Mouse (Mus musculus) brain, embryonic 14.5 days (tissue): ENCODE measurements around the gene Gm45717. TPM values are rescaled to one million over a fixed set of nuclear protein-coding genes. Genes with fewer than 3 reads are reported as not detected.

Experiments
- DNase-seq: peaks from one replicate; pipeline ENCODE4 v3.0.0-alpha.2; 2011; ENCODE audit warnings: low read depth
- CTCF ChIP-seq: fragments of 200-500 bp; IDR thresholded peaks from 2 replicates; pipeline ENCODE4 v1.5.1; 2012; ENCODE audit warnings: inconsistent platforms, mild to moderate bottlenecking, moderate library complexity, borderline replicate concordance; ENCODE audit not compliant: insufficient read depth, insufficient read length; ENCODE audit errors: extremely low read depth
- POLR2A ChIP-seq: fragments of 200-500 bp; IDR thresholded peaks from 2 replicates; pipeline ENCODE4 v1.6.1; 2012; ENCODE audit warnings: mild to moderate bottlenecking, inconsistent platforms, borderline replicate concordance; ENCODE audit not compliant: poor library complexity, insufficient read depth, insufficient read length, severe bottlenecking; ENCODE audit errors: extremely low read depth
- polyA plus RNA-seq: library from polyadenylated mRNA; depleted of rRNA; stranded (reverse); fragments of >200 nt; gene quantifications from 2 replicates; pipeline ENCODE4 v1.2.3, GENCODE M21; 2012; rRNA removed

Gm45717 gene
- polyA plus RNA-seq, 1 experiment = not detected

DNA sequence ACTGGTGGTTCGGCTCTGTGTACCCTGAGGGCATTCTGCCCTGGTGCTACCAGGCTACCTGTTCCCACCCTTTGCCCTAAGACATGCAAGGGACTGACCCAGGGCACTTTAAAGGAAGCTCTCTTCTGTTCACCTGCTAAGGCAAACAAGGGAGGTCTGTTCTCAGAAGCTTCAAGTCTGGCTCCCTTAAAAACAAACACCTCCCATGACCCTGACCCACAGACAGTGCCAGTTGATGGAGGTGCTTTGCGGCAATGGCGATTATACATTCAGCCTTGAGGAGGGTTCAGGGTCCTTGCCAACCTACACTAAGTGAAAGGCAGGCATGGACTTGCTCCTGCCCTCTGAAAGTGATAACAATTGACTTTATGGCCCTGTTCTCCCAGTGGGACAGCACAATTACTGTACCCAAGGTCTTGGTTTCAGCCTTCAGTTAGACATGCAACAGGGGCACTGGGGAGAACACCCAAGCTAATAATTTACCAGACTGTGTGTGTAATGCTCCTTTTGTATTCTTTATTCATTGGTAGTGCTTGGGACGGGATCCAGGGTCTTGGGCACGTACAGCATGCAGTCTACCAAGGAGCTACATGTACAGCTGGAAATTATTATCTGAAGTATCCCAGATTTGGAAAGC, 42.8 kb downstream of the Gm45717 start:
- no peak for TF ChIP-seq CTCF
- TF ChIP-seq POLR2A = no peak
- no peak for DNase-seq

- DNase-seq = no peak
- TF ChIP-seq POLR2A (no peak), CTCF (no peak)
Measured at GRCm38 (mm10) chr7:140912293-140912692, 43.4 kb downstream of the Gm45717 start.

DNA sequence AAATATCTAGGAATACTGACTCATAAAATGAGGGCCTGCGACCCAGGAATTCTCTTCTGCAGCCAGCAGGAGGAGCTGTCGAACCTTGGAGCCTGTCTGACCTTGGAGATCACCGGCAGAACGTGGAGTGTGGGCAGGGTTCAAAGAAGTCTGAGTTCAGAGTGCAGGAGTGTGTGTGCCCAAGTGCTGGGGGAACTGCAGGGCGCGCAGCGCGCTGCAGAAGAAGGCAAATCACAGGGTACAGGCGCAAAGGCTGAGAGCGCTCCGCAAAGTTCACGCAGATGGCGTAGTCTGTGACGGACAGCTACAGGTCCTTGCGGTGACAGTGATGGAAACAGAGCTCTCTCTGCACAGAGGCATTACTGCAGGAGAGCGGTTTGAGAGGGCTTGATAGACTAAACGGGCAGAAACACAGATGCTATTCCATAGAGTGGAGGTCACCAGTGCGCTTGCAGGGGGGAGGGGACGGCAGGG, 47.1 kb downstream of the Gm45717 start:
- no peak for TF ChIP-seq POLR2A
- TF ChIP-seq CTCF = peak; percentile 86
- DNase-seq = peak; percentile 82

DNA sequence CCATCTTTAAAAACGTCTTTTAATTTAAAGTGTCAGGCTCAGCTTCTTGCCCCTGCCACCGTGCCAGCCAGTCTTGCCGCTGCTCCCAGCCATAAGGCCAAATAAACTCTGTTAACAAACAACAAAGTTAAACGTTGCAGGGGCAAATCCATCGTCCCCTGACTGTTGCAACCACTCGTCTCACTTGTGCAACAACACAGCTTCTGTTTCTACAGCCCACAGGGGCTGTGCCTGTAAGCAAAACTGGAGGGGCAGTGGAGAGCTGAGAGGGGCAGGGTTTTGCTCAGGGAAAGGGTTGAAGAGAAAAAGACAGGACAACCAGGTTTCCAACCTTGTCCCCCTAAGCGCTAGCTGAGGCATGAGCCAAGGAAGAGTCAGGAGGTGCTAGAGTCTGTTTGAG, 47.6 kb downstream of the Gm45717 start:
- DNase-seq = no peak
- no peak for TF ChIP-seq POLR2A
- TF ChIP-seq CTCF = no peak

DNA sequence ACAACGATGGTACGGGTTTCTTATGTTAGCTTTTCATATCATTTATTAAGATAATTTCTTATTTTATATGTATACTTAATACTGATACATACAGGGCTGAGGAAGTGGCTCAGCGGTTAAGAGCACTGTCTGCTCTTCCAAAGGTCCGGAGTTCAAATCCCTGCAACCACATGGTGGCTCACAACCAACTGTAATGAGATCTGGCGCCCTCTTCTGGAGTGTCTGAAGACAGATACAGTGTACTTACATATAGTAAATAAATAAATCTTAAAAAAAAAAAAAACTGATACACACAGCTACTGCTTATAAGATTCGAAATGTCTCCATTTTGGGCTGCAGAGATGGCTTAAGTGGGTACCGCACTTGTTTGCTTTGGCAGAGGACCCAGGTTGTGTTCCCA, 48.0 kb downstream of the Gm45717 start:
- no peak for TF ChIP-seq POLR2A
- no peak for TF ChIP-seq CTCF
- no peak for DNase-seq

- no peak for DNase-seq
- TF ChIP-seq CTCF = no peak
- TF ChIP-seq POLR2A = no peak
Measured at GRCm38 (mm10) chr7:140907131-140907530, 48.6 kb downstream of the Gm45717 start.

DNA sequence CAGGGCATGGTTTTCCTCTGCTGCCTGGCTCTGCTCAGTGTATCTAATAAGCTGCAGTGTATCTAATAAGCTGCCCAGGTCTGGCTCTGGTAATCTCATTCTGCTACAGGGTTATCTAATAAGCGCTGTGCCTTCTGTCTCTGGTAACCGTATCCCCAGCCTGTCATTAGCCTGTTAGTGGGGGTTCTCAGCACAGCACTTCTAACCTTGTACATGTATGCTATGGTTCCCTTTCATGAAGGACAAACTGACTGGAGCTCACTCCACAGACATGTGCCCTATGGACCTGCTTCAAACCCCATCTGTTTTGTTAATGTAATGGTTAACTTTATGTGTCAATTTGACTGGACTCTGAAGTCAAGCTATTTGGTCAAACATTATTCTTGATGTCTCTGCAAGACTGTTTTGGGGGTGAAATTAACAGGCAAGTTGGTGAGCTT, 50.1 kb downstream of the Gm45717 start:
- TF ChIP-seq POLR2A = no peak
- no peak for TF ChIP-seq CTCF
- DNase-seq = no peak

DNA sequence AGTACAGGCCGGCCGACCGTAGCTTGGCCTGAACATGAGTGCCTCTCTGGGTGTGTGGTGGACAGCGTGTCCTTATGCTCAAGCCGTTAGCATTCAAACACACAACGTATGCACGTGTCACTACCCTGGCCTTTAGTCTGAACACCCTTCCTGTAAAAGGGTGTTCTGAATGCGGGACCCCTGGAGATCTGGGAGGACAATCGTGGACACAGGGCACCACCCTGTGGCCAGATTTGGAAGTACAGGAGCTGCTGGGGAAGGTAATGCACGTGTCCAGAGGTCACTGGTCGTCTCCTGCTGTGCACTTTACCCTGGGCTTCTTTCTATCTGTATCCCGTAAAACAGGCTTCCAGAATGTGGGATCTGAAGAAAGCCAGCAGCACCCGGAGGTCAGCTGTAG, 52.5 kb downstream of the Gm45717 start:
- TF ChIP-seq POLR2A (no peak), CTCF (peak; percentile 92)
- DNase-seq = peak; percentile 57

DNA sequence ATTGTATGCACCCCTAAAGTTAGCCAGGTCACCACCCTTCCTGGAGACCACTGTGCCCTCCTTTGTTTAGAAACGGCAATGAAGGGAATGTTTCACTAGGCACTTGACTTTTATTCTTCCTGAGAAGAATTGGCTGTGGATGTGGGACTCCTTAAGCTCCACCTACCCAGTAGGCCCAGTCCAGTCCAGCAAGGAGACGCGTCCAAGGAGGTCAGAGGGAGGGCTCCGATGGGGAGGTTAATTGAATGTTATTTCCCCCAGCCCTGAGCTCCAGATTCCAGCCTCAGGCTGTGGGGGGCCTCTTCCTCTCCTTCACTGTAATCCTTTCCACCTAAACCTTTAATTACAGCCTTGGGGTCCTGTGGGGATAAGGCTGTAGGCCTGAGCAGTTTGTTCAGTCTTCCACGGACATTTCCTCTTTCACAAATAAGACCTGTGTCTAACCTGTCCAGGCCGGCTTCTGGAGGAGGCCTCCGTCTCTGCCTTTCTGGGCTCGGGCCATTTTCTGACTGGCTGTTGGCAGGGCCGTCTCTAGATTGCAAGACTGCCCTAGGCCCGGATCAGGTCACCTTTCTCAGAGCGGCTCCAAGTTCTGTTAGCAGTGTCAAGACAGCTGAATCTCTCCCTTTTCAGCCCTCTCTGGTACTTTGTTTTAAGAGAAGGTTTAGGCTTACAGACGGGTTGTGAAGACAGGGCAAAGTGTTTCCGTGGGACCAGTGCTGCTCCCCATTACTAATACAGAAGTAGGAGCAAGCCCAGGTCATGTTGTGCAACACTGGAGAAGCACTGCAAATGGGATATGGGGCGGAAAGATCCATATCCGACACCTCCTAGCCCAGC, 53.5 kb downstream of the Gm45717 start:
- TF ChIP-seq CTCF (no peak), POLR2A (no peak)

DNA sequence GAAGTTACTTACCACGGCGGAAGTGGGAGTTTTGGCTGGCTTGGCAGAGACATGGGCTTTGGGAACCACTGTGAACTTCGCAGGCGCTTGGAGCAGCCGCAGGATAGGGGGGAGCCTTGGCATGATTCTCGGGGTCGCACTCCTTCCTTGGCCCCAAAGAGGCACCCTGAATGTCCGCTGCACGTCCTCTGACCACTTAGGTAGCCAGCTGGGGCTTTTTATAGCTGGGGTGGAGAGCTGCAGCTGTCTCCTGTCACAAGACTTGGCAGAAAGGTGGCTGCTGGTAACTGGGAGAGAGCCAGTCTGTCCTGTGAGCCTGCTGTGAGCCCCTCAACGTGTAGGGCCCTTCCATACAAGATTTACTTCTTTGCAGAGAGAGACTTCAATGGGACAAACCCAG, 55.5 kb downstream of the Gm45717 start, which contains the start of gene Cox8b:
TSS of gene Cox8b (minus strand) at position 227 of the 400 bp plus-strand sequence.
- TF ChIP-seq POLR2A = no peak
- no peak for DNase-seq

More for the DNA sequence above, 53.5 kb downstream of the Gm45717 start:
- DNase-seq = no peak

Other genes starting within 250 kb of the Gm45717 start
- not detected in 2 replicates for gene Cyp2e1, start 192.2 kb downstream of the Gm45717 start, polyA plus RNA-seq
- 0.15 and 0.18 TPM in 2 replicates for gene Syce1, start 168.1 kb downstream of the Gm45717 start, polyA plus RNA-seq
- gene Zfp941, start 133.8 kb downstream of the Gm45717 start, polyA plus RNA-seq = 7.7 and 12.8 TPM in 2 replicates
- 0.25 TPM in 1 of 2 replicates, not detected in the other for gene Urah, start 120.9 kb downstream of the Gm45717 start, polyA plus RNA-seq
- gene Scgb1c1, start 110.4 kb downstream of the Gm45717 start, polyA plus RNA-seq = 0.23 TPM in 1 of 2 replicates, not detected in the other
- 0.06 and 0.07 TPM in 2 replicates for gene Odf3, start 108.1 kb downstream of the Gm45717 start, polyA plus RNA-seq
- gene Gm45785, start 99.6 kb downstream of the Gm45717 start, polyA plus RNA-seq = 0.19 and 0.21 TPM in 2 replicates
- gene Ric8a, start 99.0 kb downstream of the Gm45717 start, polyA plus RNA-seq = 103 and 106 TPM in 2 replicates
- 26.9 and 32.1 TPM in 2 replicates for gene Bet1l, start 98.4 kb downstream of the Gm45717 start, polyA plus RNA-seq
- 138 and 146 TPM in 2 replicates for gene Psmd13, start 74.0 kb downstream of the Gm45717 start, polyA plus RNA-seq
- 41.3 and 46.9 TPM in 2 replicates for gene Sirt3, start 73.6 kb downstream of the Gm45717 start, polyA plus RNA-seq
- not detected in 2 replicates for gene Cox8b, start 55.5 kb downstream of the Gm45717 start, polyA plus RNA-seq
- 0.18 and 0.21 TPM in 2 replicates for gene Nlrp6, start 35.0 kb downstream of the Gm45717 start, polyA plus RNA-seq
- gene Pgghg, start 14.5 kb downstream of the Gm45717 start, polyA plus RNA-seq = 13.2 and 18.9 TPM in 2 replicates
- gene Ifitm5, start 5.6 kb downstream of the Gm45717 start, polyA plus RNA-seq = 0.78 and 7.3 TPM in 2 replicates
- gene Ifitm2, start 50 bp upstream of the Gm45717 start, polyA plus RNA-seq = 153 and 201 TPM in 2 replicates
- 23.4 and 31.8 TPM in 2 replicates for gene Ifitm1, start 11.3 kb upstream of the Gm45717 start, polyA plus RNA-seq
- gene Ifitm3, start 54.8 kb upstream of the Gm45717 start, polyA plus RNA-seq = 13.0 and 26.1 TPM in 2 replicates
- gene Ifitm6, start 62.0 kb upstream of the Gm45717 start, polyA plus RNA-seq = 0.73 and 0.77 TPM in 2 replicates
- not detected in 2 replicates for gene Gm17387, start 73.2 kb upstream of the Gm45717 start, polyA plus RNA-seq
- 151 and 166 TPM in 2 replicates for gene B4galnt4, start 105.2 kb upstream of the Gm45717 start, polyA plus RNA-seq
- gene Pkp3, start 122.3 kb upstream of the Gm45717 start, polyA plus RNA-seq = 2.5 and 2.9 TPM in 2 replicates
- 1.8 and 2.1 TPM in 2 replicates for gene Sigirr, start 144.6 kb upstream of the Gm45717 start, polyA plus RNA-seq
- 0.44 and 1.4 TPM in 2 replicates for gene Ano9, start 161.9 kb upstream of the Gm45717 start, polyA plus RNA-seq
- gene Ptdss2, start 166.4 kb upstream of the Gm45717 start, polyA plus RNA-seq = 55.3 and 57.0 TPM in 2 replicates
- 35.2 and 41.2 TPM in 2 replicates for gene Rnh1, start 216.9 kb upstream of the Gm45717 start, polyA plus RNA-seq
- gene Hras, start 238.1 kb upstream of the Gm45717 start, polyA plus RNA-seq = 150 and 154 TPM in 2 replicates
- 19.8 and 22.8 TPM in 2 replicates for gene Lrrc56, start 238.2 kb upstream of the Gm45717 start, polyA plus RNA-seq